Mouse (Mus musculus) retina, postnatal 1 day (tissue): Measurements from ENCODE around the gene Smim13.

ENCODE experiments used
- DNase-seq: peaks from one replicate; pipeline ENCODE4 v3.0.0-alpha.2; 2012

The Smim13 gene

GRCm38 (mm10) chr13:41293595-41293994, 44.0 kb downstream of the Smim13 start:
- no peak for DNase-seq

- no peak for DNase-seq
These were observed 46.2 kb downstream of the Smim13 start for GRCm38 (mm10) chr13:41295886-41296285.

- no peak for DNase-seq
These were observed 46.8 kb downstream of the Smim13 start for GRCm38 (mm10) chr13:41296396-41296795.

GRCm38 (mm10) chr13:41298533-41298932, 48.9 kb downstream of the Smim13 start:
- DNase-seq: no peak

GRCm38 (mm10) chr13:41298996-41299395, 49.4 kb downstream of the Smim13 start:
- peak; percentile 45 for DNase-seq

GRCm38 (mm10) chr13:41300037-41300436, 50.4 kb downstream of the Smim13 start:
- DNase-seq: no peak

GRCm38 (mm10) chr13:41302716-41303115, 53.1 kb downstream of the Smim13 start:
- DNase-seq: peak; percentile 82

- no peak for DNase-seq
These were observed 71.1 kb downstream of the Smim13 start for GRCm38 (mm10) chr13:41320749-41321148.

GRCm38 (mm10) chr13:41321433-41321832, 71.8 kb downstream of the Smim13 start:
- no peak for DNase-seq

- DNase-seq: no peak
These were observed 75.0 kb downstream of the Smim13 start for GRCm38 (mm10) chr13:41324631-41325030.

- no peak for DNase-seq
These were observed 75.7 kb downstream of the Smim13 start for GRCm38 (mm10) chr13:41325346-41325745.

- DNase-seq: no peak
These were observed 76.5 kb downstream of the Smim13 start for GRCm38 (mm10) chr13:41326134-41326533.
